Mouse (Mus musculus) E14TG2a.4 (cell line): Measurements from ENCODE around the gene Il2ra.

Source experiments
- CTCF ChIP-seq: conservative IDR thresholded peaks from 2 replicates; pipeline ENCODE4 v1.5.1; 2014; ENCODE audit warnings: low read length
- NANOG ChIP-seq: IDR thresholded peaks from 2 replicates; pipeline ENCODE4 v1.6.1; 2014; ENCODE audit warnings: borderline replicate concordance, low read length, mixed read lengths
- POU5F1 ChIP-seq: IDR thresholded peaks from 2 replicates; pipeline ENCODE4 v1.6.1; 2014; ENCODE audit warnings: low read length, borderline replicate concordance

DNA sequence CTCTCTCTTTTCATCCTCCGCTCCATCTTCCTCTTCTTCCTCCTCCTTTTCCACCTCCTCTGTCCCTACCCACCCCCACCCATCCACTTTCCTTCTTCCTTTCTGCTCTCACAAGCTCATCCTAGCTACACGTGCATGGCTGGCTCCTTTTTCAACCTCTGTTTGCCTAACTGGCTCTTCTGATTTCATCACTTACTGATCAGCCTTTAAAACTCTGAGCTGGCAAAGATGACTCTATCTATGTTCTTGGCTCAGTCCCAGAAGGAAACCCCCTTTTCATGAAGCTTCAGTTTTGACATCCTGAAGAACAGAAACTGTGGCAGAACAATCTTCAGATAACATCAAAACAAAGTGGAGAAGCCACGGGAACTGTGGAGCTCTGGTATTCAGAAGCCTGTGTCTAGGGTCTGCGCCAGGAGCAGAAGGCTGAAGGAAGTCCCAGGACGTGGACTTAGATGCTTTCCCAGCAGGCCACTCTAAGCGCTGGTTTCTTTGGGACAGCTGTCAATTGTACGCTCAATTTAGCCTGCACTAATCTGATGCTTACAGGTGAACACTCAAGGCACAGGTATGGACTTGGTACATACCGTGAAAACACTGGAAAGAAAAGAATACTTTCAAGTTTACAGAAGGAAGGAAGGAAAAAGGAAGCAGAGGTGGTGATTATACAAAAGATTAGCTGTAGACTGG, 47.7 kb downstream of the Il2ra start:
- TF ChIP-seq POU5F1 (no peak), CTCF (no peak), NANOG (no peak)
